Mouse (Mus musculus) limb, embryonic 13.5 days (tissue): ENCODE data around the gene Slc2a1. TPM values are rescaled to one million over a fixed set of nuclear protein-coding genes. Genes with fewer than 3 reads are reported as not detected.

Source experiments
- ATAC-seq: fragments of 200-750 bp; cut with Nextera tagmentation; 2 replicates; pipeline ENCODE4 v1.8.0; 2017; ENCODE audit warnings: low read depth, moderate number of reproducible peaks, moderate TSS enrichment; ENCODE audit not compliant: low FRiP score
- H3K27ac ChIP-seq: fragments of 300-500 bp; sonication (generic); 2 replicates; pipeline ENCODE4 v1.5.1; 2015; ENCODE audit warnings: inconsistent platforms, mild to moderate bottlenecking, moderate library complexity
- H3K27me3 ChIP-seq: fragments of 300-500 bp; sonication (generic); 2 replicates; pipeline ENCODE4 v1.6.1; 2015; ENCODE audit warnings: mild to moderate bottlenecking, inconsistent platforms
- H3K36me3 ChIP-seq: fragments of 300-500 bp; sonication (generic); 2 replicates; pipeline ENCODE4 v1.6.1; 2015; ENCODE audit warnings: inconsistent platforms, mild to moderate bottlenecking, moderate library complexity
- H3K4me1 ChIP-seq: fragments of 300-500 bp; sonication (generic); 2 replicates; pipeline ENCODE4 v1.6.1; 2015; ENCODE audit warnings: inconsistent platforms
- H3K4me2 ChIP-seq: fragments of 300-500 bp; sonication (generic); replicated peaks from 2 replicates; pipeline ENCODE4 v1.6.1; 2015; ENCODE audit warnings: inconsistent platforms, mild to moderate bottlenecking, moderate library complexity
- H3K4me3 ChIP-seq: fragments of 300-500 bp; sonication (generic); 2 replicates; pipeline ENCODE4 v1.5.1; 2015; ENCODE audit warnings: moderate library complexity, mild to moderate bottlenecking, inconsistent platforms
- H3K9ac ChIP-seq: fragments of 300-500 bp; sonication (generic); 2 replicates; pipeline ENCODE4 v1.6.1; 2015; ENCODE audit warnings: mild to moderate bottlenecking, inconsistent platforms
- H3K9me3 ChIP-seq: fragments of 300-500 bp; sonication (generic); 2 replicates; pipeline ENCODE4 v1.6.1; 2016; ENCODE audit warnings: inconsistent platforms
- WGBS: fragments of 180-500 bp; shearing (Covaris S2); methylation state at CpG from one replicate; pipeline ENCODE4 v1.1.7; 2015; 5-methylcytosine and 5-hydroxymethylcytosine counted together
- polyA plus RNA-seq: library from polyadenylated mRNA; unstranded; fragments of >200 nt; fragmentation: Nextera tagmentation; extraction: Ambion mirVana; gene quantifications from 2 replicates; pipeline ENCODE4 v1.2.1, GENCODE M21; 2015

Slc2a1 gene
- polyA plus RNA-seq, 1 experiment from 2014 or later, result 112 TPM

DNA sequence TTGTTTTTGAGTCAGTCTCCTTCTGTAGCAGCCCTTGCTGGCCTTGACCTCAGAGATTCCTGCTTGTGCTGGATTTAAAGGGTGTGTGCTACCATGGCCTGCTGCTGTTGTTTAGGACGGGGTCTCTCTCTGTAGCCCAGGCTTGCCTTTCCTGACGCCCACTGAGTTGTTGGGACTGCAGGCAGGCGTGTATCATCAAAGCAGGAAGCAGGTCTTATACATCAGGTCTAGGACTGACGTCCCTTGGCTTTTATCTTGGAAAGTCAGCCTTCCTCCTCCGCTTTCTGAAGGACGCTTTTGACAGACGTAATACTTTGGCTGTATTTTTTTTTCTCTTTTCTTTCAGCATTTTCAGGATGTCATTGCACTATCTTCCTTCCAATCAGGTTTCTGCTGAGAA is 57.4 kb downstream of the Slc2a1 start:
- H3K27me3 ChIP-seq, result no peaks in the 10 kb centered on the region
- H3K4me2 ChIP-seq, result no peak overlapping the region
- no peaks in the 10 kb centered on the region for H3K4me1 ChIP-seq
- H3K9ac ChIP-seq, result no peak overlapping the region
- H3K4me3 ChIP-seq, result no peak overlapping the region
- H3K36me3 ChIP-seq, result peaks cover 30% of the 10 kb centered on the region
- H3K9me3 ChIP-seq, result no peaks in the 10 kb centered on the region
- no peak overlapping the region for H3K27ac ChIP-seq
- no peak for ATAC-seq
- WGBS, result 77% methylated on average over 7 of the region's 7 CpGs

DNA sequence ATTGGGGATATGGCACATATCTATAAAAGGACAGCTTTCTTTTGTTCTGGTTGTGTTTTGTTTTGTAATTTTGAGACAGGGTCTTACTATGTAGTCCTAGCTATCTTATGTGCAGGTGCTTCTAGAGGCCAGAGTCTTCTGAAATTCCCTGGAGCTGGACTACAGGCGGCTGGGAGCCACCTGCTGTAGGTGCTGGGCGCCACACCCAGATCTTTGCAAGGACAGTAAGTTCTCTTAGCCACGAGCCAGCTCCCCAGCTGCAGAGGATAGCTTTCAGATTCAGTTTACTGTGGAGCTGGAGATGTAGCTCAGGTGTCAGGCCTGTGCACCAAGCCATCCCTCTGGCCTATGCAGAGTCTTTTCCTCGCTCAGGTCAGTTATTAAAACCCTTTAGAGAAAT is 58.6 kb downstream of the Slc2a1 start:
- Histone ChIP-seq H3K4me3 (no peak overlapping the region), H3K36me3 (peaks cover 34% of the 10 kb centered on the region), H3K27ac (no peak overlapping the region), H3K4me2 (no peak overlapping the region), H3K9ac (no peak overlapping the region), H3K4me1 (peaks cover 6% of the 10 kb centered on the region; the same call in 1 of the 2 replicates), H3K9me3 (no peaks in the 10 kb centered on the region), H3K27me3 (no peaks in the 10 kb centered on the region)
- ATAC-seq, result no peak
- 80% methylated on average over 4 of the region's 4 CpGs for WGBS

DNA sequence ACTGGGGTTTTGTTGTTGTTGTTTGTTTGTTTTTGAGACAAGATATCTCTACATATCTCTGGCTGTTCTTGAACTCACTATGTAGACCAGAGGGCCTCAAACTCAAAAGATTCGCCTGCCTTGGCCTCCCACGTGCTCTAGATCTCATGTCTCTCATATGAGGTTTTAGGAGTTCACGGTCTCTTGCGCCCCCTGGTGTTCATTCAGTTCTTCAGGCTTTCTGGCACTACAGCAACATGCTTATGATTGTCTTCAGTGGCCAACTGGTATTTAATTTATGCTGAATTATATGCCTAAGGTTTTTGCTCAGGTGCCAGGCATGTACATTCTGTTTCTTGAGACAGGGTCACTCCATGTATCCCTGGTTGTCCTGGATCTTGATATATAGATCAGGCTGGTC is 59.2 kb downstream of the Slc2a1 start:
- 9% methylated on average over 4 of the region's 4 CpGs for WGBS
- no peaks in the 10 kb centered on the region for H3K9me3 ChIP-seq
- no peak for ATAC-seq
- H3K4me2 ChIP-seq, result no peak overlapping the region
- H3K4me1 ChIP-seq, result peaks cover 9% of the 10 kb centered on the region
- no peak overlapping the region for H3K9ac ChIP-seq
- H3K27me3 ChIP-seq, result no peaks in the 10 kb centered on the region
- no peak overlapping the region for H3K4me3 ChIP-seq
- H3K27ac ChIP-seq, result no peak overlapping the region
- peaks cover 34% of the 10 kb centered on the region for H3K36me3 ChIP-seq

DNA sequence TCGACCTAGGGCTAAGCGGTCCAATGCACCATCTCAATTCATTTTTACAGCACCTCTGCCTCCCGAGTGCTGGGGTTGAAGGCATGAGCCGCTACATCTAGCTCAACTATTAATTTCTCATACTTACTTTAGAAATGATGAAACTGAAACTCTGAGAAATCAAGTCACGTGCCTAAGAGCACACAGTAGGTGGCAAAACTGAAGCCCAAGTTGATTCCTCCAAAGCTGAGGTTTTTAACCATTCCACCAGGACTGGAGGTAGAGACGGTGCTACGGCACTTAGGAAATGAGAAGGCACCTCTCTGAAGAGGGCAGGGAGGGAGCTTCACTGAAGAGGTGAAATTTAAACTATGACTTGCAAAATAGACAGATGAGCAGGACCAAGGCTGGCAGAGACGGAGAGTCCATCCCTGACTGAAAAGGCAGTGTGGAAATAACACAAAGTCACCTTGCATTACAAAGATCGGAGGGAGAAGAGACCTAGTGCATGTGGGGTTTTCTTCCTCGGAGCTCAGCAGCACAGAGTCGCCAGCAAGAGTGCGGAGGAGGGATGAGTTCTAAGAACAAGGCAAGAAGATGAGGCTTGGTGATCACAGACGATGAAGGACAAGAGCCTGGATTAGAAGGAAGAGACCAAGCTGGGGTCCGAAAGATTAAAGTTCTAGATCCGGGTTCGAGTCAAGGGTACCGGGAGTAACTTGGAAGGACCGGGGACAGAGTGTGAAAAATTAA is 64.6 kb downstream of the Slc2a1 start:
- no peaks in the 10 kb centered on the region for H3K27me3 ChIP-seq
- H3K4me1 ChIP-seq, result peaks cover 19% of the 10 kb centered on the region
- no peaks in the 10 kb centered on the region for H3K9me3 ChIP-seq
- H3K9ac ChIP-seq, result peak overlapping the region; percentile 81
- peak overlapping the region; percentile 77 for H3K4me3 ChIP-seq
- H3K4me2 ChIP-seq, result peak overlapping the region; percentile 83
- H3K36me3 ChIP-seq, result peaks cover 32% of the 10 kb centered on the region
- WGBS, result 40% methylated on average over 18 of the region's 18 CpGs
- ATAC-seq, result no peak
- H3K27ac ChIP-seq, result peak overlapping the region; percentile 22; the same call in 1 of the 2 replicates

DNA sequence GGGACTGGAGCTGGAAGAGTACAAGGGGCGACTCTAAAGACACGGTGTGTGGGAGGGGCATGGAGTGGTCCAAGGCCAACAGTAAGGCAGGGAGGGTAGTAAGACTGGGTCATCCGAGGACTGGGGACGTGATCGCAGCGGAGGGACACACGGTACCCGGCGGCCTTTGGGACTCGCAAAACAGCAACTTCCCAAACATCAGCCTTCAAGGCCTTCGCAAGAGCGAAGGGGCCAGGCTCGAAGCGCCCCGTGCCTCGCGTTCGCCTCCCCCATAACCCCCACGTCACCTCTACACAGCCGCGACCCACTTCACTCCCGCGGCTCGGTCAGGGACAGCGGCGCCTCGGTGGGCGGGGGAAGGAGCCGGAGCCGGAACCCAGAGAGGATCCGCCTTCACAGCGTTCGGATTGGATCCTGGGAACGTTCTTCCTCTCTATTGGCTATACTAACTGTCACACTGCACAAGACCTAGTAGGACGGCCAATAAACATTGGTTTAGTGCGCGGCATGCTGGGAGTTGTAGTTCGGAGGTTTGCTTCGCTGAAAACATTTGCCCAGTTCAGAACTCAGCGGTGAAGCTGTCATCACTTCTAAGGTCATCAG is 65.4 kb downstream of the Slc2a1 start, which contains the start of gene Zfp691:
Gene Zfp691 (minus strand): TSS at position 345 of the 603 bp plus-strand sequence.
- ATAC-seq, result peak; percentile 100
- H3K27ac ChIP-seq, result peak within 1 kb of the TSS; percentile 22; the same call in 1 of the 2 replicates
- peak within 1 kb of the TSS; percentile 83 for H3K4me2 ChIP-seq
- peaks cover 24% of the 10 kb centered on the region for H3K36me3 ChIP-seq
- peak within 1 kb of the TSS; percentile 81 for H3K9ac ChIP-seq
- no peaks in the 10 kb centered on the region for H3K27me3 ChIP-seq
- H3K9me3 ChIP-seq, result no peaks in the 10 kb centered on the region
- WGBS, result under 1% methylated on average over 40 of the region's 40 CpGs
- peak within 1 kb of the TSS; percentile 77 for H3K4me3 ChIP-seq
- H3K4me1 ChIP-seq, result peaks cover 19% of the 10 kb centered on the region

DNA sequence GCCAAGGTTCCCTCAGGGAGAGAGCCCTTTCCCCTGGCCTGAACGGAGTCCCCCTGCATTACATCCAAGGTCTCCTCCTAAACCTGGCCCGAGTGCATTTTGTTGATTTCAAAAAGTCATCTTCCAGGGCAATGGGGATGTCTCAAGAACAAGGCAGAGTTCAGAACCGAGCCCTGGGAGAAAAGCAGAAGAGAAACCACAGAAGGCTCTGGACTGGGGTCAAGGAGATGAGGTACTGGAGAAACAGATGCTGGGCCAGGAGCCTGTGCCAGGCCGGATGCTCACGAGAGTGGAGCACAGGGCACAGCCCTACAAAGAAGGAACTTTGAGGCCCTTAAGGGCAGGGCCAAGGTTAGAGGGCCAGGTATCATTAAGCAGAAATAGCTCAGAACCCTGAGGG is 69.2 kb downstream of the Slc2a1 start:
- Histone ChIP-seq H3K27me3 (no peaks in the 10 kb centered on the region), H3K4me2 (no peak overlapping the region), H3K4me3 (no peak overlapping the region), H3K36me3 (no peaks in the 10 kb centered on the region), H3K27ac (no peak overlapping the region), H3K4me1 (peaks cover 10% of the 10 kb centered on the region), H3K9ac (no peak overlapping the region), H3K9me3 (no peaks in the 10 kb centered on the region)
- no peak for ATAC-seq
- WGBS, result 71% methylated on average over 5 of the region's 5 CpGs

DNA sequence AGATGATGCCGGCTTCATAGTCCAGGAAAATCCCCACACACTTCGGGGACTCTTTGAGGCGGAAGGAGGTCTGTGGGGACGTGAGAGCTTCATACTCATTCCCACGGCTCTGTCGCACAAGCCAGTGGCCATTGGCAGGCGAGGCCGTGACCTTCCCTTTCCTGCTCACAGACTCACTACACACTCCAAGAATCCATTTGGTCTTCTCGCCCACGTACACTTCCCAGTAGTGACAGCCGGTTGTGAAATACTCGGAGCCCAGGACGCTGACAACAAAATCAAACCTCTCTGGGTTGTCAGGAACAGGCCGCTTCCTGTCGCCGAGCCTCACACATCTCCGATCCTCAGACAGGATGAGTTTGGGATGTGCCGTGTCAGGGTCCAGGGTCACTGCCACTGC is 69.8 kb downstream of the Slc2a1 start:
- no peaks in the 10 kb centered on the region for H3K27me3 ChIP-seq
- H3K4me2 ChIP-seq, result no peak overlapping the region
- no peak overlapping the region for H3K9ac ChIP-seq
- no peak for ATAC-seq
- H3K4me1 ChIP-seq, result peaks cover 4% of the 10 kb centered on the region
- no peaks in the 10 kb centered on the region for H3K36me3 ChIP-seq
- H3K27ac ChIP-seq, result no peak overlapping the region
- no peak overlapping the region for H3K4me3 ChIP-seq
- 76% methylated on average over 18 of the region's 18 CpGs for WGBS
- H3K9me3 ChIP-seq, result no peaks in the 10 kb centered on the region

DNA sequence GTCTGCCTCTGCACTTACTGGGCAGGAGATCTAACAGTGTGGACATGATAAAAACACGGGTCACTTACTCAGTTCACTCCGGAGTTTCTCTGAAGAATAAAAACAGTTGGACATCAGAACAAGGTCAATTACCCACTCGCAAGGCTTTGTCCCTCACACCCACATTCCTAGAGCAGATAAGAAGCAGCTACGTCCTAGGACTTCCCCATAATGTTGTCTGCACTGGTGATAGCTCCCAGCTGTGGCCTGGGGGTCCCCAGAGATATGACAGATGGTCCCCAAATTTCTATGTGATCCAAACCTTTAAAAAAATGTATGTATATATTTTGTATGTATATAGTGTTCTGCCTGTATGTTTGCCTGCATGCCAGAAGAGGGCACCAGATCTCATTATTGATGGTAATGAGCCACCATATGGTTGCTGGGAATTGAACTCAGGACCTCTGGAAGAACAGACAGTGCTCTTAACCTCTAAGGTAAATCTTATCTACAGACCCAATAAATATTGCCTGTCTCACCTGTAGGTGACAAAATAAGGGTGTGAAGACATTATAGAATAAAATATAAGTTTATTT is 71.7 kb downstream of the Slc2a1 start:
- no peak overlapping the region for H3K9ac ChIP-seq
- H3K4me3 ChIP-seq, result no peak overlapping the region
- no peak overlapping the region for H3K27ac ChIP-seq
- no peaks in the 10 kb centered on the region for H3K4me1 ChIP-seq
- H3K27me3 ChIP-seq, result no peaks in the 10 kb centered on the region
- no peaks in the 10 kb centered on the region for H3K9me3 ChIP-seq
- ATAC-seq, result no peak
- H3K4me2 ChIP-seq, result no peak overlapping the region
- no peaks in the 10 kb centered on the region for H3K36me3 ChIP-seq
- 57% methylated on average over 4 of the region's 4 CpGs for WGBS

DNA sequence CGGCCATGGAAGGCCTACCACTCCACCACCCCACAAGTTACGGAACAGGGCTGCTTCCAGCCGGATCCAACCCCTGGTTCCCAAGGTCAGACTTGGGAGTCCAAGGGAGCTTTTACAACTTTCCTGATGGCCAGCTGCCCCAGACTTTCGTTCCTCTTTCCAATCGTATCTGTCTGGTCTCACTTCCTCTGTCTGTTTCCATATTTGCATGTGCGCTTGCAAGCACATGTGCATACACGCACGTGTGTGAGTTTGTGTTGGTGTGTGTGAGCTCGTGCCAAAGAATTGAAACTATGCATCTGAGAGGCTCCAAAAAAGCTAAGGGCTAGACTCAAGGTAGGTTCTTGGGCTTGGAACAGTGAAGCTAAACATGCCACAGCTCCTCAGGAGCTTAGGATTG is 72.9 kb downstream of the Slc2a1 start:
- 85% methylated on average over 9 of the region's 9 CpGs for whole genome bisulfite sequencing
- Histone ChIP-seq H3K36me3 (no peaks in the 10 kb centered on the region), H3K27ac (no peak overlapping the region)

DNA sequence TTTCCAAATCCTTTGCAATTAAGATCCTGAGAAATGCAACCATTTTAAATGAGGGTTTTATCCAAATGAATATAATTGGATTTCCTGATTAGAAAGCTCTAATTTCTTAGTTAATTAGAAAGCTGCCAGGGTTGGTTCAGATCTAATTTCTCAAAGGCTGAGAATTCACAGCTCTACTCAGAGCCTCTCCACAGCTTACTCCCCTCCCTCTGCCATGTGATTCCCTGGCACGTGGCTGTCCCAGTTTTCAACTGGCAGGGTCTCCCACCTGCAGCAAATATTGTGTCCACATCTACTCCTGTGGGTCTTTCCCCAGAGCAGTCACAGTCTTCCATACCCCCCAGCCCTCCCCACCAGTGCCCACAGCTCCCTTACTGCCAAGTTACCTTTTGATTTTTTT is 75.0 kb downstream of the Slc2a1 start:
- H3K9ac ChIP-seq, result no peak overlapping the region
- no peaks in the 10 kb centered on the region for H3K27me3 ChIP-seq
- H3K4me3 ChIP-seq, result no peak overlapping the region
- no peak for ATAC-seq
- no peak overlapping the region for H3K27ac ChIP-seq
- no peaks in the 10 kb centered on the region for H3K9me3 ChIP-seq
- 59% methylated on average over 1 of the region's 1 CpGs for WGBS
- no peak overlapping the region for H3K4me2 ChIP-seq
- no peaks in the 10 kb centered on the region for H3K4me1 ChIP-seq
- no peaks in the 10 kb centered on the region for H3K36me3 ChIP-seq

More for the DNA sequence above, 72.9 kb downstream of the Slc2a1 start:
- Histone ChIP-seq H3K9me3 (no peaks in the 10 kb centered on the region), H3K4me3 (no peak overlapping the region), H3K4me2 (no peak overlapping the region), H3K9ac (no peak overlapping the region), H3K4me1 (no peaks in the 10 kb centered on the region), H3K27me3 (no peaks in the 10 kb centered on the region)
- ATAC-seq, result no peak

DNA sequence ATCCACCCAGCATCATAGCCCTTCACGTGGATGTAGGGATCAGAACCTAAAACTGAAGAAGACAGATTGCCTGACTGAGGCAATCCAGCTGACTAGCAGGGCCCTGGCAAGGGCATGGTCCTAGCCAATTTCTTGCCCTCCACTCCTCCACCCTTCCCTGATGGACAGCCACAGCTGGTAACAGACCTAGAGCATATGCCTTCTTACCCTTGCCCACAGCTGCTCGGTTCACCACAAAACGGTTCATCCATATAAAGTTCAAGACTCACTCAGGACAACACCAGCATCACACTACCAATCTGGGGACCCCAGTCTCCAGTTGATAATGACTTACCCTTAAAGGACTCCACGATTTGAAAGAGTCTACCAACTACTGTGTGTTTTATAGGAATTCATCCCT is 77.3 kb downstream of the Slc2a1 start:
- 75% methylated on average over 4 of the region's 4 CpGs for WGBS
- H3K27me3 ChIP-seq, result no peaks in the 10 kb centered on the region

More for the DNA sequence above, 77.3 kb downstream of the Slc2a1 start:
- Histone ChIP-seq H3K36me3 (no peaks in the 10 kb centered on the region), H3K4me2 (no peak overlapping the region), H3K4me1 (no peaks in the 10 kb centered on the region), H3K9ac (no peak overlapping the region), H3K4me3 (no peak overlapping the region), H3K27ac (no peak overlapping the region), H3K9me3 (no peaks in the 10 kb centered on the region)
- no peak for ATAC-seq
